Mouse (Mus musculus): ENCODE results near the gene Rpa3. TPM values are rescaled to one million over a fixed set of nuclear protein-coding genes. Genes with fewer than 3 reads are reported as not detected.
A peak's percentile ranks its signal among the peaks of the same experiment; 100 is the strongest.

Rpa3 gene
- polyA plus RNA-seq (2012; fragmentation: generic; extraction: Trizol), result 73.6 TPM
- long read RNA-seq, experiment 1, transcript Rpa3-201 (4 exons, 670 nt), result major isoform, 69 of 71 reads
- long read RNA-seq, experiment 1, partial matches to known transcripts, result 1 of 71 reads
- long read RNA-seq, experiment 1, other reads (novel, unspliced or antisense), result 1 of 71 reads
- long read RNA-seq, experiment 2, transcript Rpa3-201 (4 exons, 670 nt), result major isoform, 9 of 9 reads
- long read RNA-seq, experiment 2, partial matches to known transcripts, result 0 of 9 reads
- long read RNA-seq, experiment 2, other reads (novel, unspliced or antisense), result 0 of 9 reads

DNA sequence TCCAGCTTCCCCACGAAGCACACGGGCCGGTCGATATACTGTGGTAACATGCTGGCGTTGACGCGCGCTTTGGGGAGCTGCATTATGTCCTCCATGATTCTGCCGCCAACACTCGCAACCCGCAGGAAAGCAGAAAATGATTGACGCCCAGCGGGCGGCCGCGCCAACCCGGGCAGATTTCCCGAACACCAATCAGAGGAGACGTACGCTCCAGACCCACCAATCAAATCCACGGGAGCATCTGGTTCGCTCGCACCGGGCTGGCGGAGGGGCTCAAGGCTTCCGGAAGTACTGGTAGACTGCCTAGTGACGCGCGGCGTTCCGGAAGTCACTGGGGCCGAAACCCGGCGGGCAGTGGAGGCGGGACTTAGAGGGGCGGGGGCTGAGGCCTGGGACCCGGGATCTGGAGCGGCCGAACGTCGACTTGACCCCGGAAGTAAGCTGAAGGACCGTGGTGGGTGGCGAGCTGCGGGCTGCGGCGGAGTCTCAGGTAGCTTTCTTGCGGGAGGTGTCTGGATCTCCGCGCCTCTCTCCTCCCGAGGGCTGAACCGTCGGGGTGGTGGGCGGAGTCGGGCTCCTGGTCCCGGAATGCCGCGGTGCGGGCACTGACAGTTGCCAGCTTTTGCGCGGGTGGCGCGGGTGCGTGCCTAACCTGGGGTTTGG, at the start of gene Rpa3, which contains the start of the genes Umad1 and Gm45062:
Rpa3 (minus strand) TSS at position 170 of the 663 bp plus-strand sequence.
Umad1 (plus strand) TSS at position 285 of the 663 bp plus-strand sequence.
Gm45062 (plus strand) TSS at position 447 of the 663 bp plus-strand sequence.
- Histone ChIP-seq H3K79me2 (ENCODE audit: control insufficient read depth, insufficient read depth) (peaks cover 50% of the 10 kb centered on the region), H3ac (ENCODE audit: control insufficient read depth, insufficient read length, low read depth) (peak within 1 kb of the TSS; percentile 96), H3K4me3 (ENCODE audit: insufficient read depth, poor library complexity, severe bottlenecking) (peak within 1 kb of the TSS; percentile 78), H3K27me3 (ENCODE audit: control insufficient read depth, insufficient read depth, insufficient read length) (no peaks in the 10 kb centered on the region), H3K79me3 (ENCODE audit: low read depth) (peaks cover 26% of the 10 kb centered on the region), H3K36me3 (ENCODE audit: control insufficient read depth, insufficient read depth) (peaks cover 19% of the 10 kb centered on the region)
- TF ChIP-seq MAX (IDR thresholded peaks at IDR 0.05), result peak; percentile 65
- TF ChIP-seq MYOD1 (IDR thresholded peaks at IDR 0.05; ENCODE audit: control insufficient read depth, insufficient read length, low read depth), result no peak
- no peak for TF ChIP-seq FOSL1 (IDR thresholded peaks at IDR 0.05; ENCODE audit: insufficient read depth, low read length, poor library complexity, severe bottlenecking)

DNA sequence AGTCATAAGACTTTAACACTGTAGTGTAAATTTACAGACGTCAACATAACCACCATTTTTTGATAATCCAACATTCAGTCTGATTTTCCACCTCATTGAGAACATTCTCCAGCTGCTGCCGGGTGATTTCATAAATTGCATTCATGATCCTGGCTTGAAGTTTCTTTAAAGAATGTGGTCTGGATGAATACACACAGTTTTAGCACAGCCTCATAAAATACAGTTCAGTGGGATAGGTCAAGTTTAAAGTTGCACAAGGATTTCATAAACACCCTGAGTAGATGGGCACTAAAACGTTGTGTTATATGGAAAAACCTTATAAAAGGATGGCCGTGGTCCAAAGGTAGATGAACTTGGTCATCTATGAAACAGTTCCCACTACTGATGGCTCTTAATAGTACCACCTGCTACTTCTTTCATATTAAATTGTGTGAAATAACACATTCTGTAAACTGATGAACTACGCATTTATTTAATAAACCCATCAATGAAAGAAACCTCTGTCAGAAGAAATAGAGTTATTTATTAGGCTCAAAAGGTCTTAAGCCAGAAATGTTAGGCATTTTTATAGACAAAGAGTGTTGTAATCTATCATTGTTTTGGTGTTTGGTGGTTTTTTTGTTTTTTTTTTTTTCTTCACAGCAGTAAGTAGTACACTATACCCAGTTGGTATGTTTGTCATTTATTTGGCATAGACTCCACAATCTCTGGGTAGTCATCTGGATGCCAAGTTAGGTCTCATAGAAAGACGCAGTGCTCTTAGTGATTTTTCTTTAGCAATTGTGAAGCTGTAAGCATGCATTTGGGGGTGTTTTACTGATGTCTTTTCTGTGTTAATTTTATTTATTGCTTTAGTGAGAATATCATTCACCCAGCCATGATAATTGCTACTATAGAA, 49.2 kb upstream of the Rpa3 start:
- no peaks in the 10 kb centered on the region for H3K36me3 ChIP-seq (ENCODE audit: control insufficient read depth, insufficient read depth)
- no peaks in the 10 kb centered on the region for H3K27me3 ChIP-seq (ENCODE audit: control insufficient read depth, insufficient read depth, insufficient read length)
- no peaks in the 10 kb centered on the region for H3K79me3 ChIP-seq (ENCODE audit: low read depth)
- no peak overlapping the region for H3K4me3 ChIP-seq (ENCODE audit: insufficient read depth, poor library complexity, severe bottlenecking)
- no peaks in the 10 kb centered on the region for H3K79me2 ChIP-seq (ENCODE audit: control insufficient read depth, insufficient read depth)
- no peak overlapping the region for H3ac ChIP-seq (ENCODE audit: control insufficient read depth, insufficient read length, low read depth)
- TF ChIP-seq FOSL1 (IDR thresholded peaks at IDR 0.05; ENCODE audit: insufficient read depth, low read length, poor library complexity, severe bottlenecking), result no peak
- TF ChIP-seq CTCF (IDR thresholded peaks at IDR 0.05; ENCODE audit: control insufficient read depth, insufficient read depth, insufficient read length), result no peak
- no peak for TF ChIP-seq MAX (IDR thresholded peaks at IDR 0.05)
- TF ChIP-seq MYOG (IDR thresholded peaks at IDR 0.05; ENCODE audit: control insufficient read depth, extremely low read depth, insufficient read length), result no peak
- TF ChIP-seq USF1 (IDR thresholded peaks at IDR 0.05; ENCODE audit: low read depth), result no peak
- TF ChIP-seq CEBPB (IDR thresholded peaks at IDR 0.05; ENCODE audit: low read depth), result no peak
- TF ChIP-seq MYOD1 (IDR thresholded peaks at IDR 0.05; ENCODE audit: control insufficient read depth, insufficient read length, low read depth), result no peak

DNA sequence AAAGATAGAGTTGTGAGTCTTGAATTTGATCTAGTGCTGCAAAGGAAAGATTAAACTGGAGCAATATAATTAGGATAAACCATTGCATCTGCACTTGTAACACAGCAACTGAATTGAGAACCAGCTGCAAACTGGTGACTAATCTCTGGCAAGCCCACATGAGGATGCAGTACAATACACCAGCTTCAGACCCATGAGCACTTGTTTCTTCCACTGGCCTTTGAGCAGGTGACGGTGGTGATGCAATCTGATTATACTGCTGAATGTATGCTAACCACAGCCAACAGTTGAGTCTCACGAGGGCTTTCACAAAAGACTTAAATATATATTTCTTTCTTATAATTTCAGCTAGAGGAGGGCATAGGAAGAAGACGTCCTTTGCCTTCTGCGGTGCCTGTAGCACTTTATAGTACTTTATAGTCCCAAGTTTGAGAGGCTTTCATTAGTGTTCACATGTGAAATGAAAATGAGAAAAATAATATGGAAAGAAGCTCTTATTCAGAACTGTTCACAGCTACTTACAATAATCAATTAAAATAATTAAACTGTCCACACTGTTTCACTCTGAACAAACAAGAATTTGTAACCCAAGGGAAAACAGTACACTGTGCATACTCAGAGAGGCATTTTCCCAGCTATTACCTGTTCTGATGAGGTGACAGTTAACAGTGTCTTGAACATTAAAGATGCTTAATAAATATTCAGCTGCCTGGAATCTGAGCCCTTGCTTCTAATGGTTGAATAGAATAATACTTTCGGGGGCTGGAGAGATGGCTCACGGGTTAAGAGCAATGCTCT, 40.3 kb upstream of the Rpa3 start:
- no peak overlapping the region for H3ac ChIP-seq (ENCODE audit: control insufficient read depth, insufficient read length, low read depth)

DNA sequence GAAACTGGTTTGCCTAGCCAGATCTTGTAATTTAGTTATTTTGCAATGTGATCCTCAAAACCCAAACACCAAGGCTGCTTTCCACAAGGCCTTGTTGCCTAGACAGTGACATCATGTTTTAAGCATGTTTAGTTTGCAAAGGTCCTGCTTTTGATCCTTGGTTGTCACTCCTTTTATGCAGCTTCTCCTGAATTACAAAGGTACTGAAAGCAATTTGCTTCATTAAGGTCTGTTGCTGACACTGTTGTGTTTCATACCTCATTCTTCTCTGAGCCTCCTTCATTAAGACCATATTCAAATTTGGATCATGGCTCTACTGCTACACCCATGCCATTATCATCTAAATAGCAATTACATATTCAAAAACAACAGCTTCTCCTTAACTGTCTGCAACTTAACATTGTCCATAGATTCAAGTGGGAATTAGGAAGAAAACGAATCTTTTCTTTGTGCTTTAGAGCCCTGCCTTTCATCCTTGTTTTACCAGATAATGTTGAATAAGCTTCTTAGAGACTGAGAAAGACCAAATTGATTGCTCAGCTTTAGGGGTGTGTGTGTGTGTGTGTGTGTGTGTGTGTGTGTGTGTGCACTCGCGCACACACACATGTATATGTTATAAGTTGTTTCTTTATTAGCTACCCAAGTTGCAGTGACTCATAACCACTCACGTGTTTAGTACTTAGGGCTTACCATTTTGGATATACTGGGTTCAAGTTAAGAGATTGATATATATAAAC, 35.2 kb upstream of the Rpa3 start:
- H3K4me3 ChIP-seq (ENCODE audit: insufficient read depth, poor library complexity, severe bottlenecking), result no peak overlapping the region
- H3K36me3 ChIP-seq (ENCODE audit: control insufficient read depth, insufficient read depth), result peaks cover 4% of the 10 kb centered on the region
- no peaks in the 10 kb centered on the region for H3K79me3 ChIP-seq (ENCODE audit: low read depth)
- H3K79me2 ChIP-seq (ENCODE audit: control insufficient read depth, insufficient read depth), result no peaks in the 10 kb centered on the region
- TF ChIP-seq MYOD1 (IDR thresholded peaks at IDR 0.05; ENCODE audit: control insufficient read depth, insufficient read length, low read depth) (no peak), MYOG (IDR thresholded peaks at IDR 0.05; ENCODE audit: control insufficient read depth, extremely low read depth, insufficient read length) (no peak), USF1 (IDR thresholded peaks at IDR 0.05; ENCODE audit: low read depth) (no peak), FOSL1 (IDR thresholded peaks at IDR 0.05; ENCODE audit: insufficient read depth, low read length, poor library complexity, severe bottlenecking) (no peak)
- no peak overlapping the region for H3ac ChIP-seq (ENCODE audit: control insufficient read depth, insufficient read length, low read depth)
- no peaks in the 10 kb centered on the region for H3K27me3 ChIP-seq (ENCODE audit: control insufficient read depth, insufficient read depth, insufficient read length)

More for the DNA sequence above, 40.3 kb upstream of the Rpa3 start:
- no peak overlapping the region for H3K4me3 ChIP-seq (ENCODE audit: insufficient read depth, poor library complexity, severe bottlenecking)
- H3K27me3 ChIP-seq (ENCODE audit: control insufficient read depth, insufficient read depth, insufficient read length), result no peaks in the 10 kb centered on the region
- TF ChIP-seq MAX (IDR thresholded peaks at IDR 0.05) (no peak), MYOD1 (IDR thresholded peaks at IDR 0.05; ENCODE audit: control insufficient read depth, insufficient read length, low read depth) (peak; percentile 7)
- no peaks in the 10 kb centered on the region for H3K79me2 ChIP-seq (ENCODE audit: control insufficient read depth, insufficient read depth)
- H3K36me3 ChIP-seq (ENCODE audit: control insufficient read depth, insufficient read depth), result no peaks in the 10 kb centered on the region
- H3K79me3 ChIP-seq (ENCODE audit: low read depth), result no peaks in the 10 kb centered on the region

Data from C2C12 (cell line).